14 mouse cellular contexts compared by ENCODE assay signal in the genomic region with DNA sequence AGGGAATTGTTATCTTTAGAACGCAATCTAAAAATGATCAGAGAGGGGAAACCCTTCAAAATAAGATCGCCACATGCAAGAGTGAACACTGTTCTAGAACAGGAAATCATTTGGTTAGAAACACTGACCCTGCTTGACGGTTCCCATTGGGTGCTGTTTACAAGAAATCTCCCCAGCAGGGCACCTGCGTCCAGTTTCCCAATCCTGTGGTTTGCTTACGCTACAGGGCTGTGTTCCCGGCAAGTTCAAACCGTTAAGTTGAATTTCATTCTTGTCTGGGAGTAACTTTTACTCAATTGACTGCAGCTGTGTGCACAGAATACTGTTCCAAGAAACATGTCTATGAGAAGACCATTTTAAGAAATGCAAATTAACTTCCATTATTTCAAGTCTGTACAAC. TPM values are rescaled to one million over a fixed set of nuclear protein-coding genes. Genes with fewer than 3 reads are reported as not detected.
DNase-seq lines count a peak whose midpoint lies in the region; ATAC-seq and TF ChIP-seq lines count a peak whose summit lies in the region.
"Had no signal": no experiment of that assay in that cellular context is flagged by ENCODE, and none has a peak within 500 bp of the region (broad histone marks: within the 10 kb centered on the region; RNA-seq: fewer than 3 reads in every experiment).

No protein-coding gene starts in this region.

- H3K27ac ChIP-seq in lung, embryonic 14.5 days (ENCODE audit: low read depth) = peak overlapping the region; percentile 25; the same call in 1 of the 2 replicates
- no peak overlapping the region for H3K27ac ChIP-seq in liver, embryonic 16.5 days (ENCODE audit: low read length)
- H3K27ac ChIP-seq in forebrain, embryonic 11.5 days (ENCODE audit: low read depth, low read length) = no peak overlapping the region
- H3K27ac ChIP-seq: forebrain, embryonic 12.5 days; hindbrain, embryonic 15.5 days had no signal

- no peak overlapping the region for H3K9ac ChIP-seq in lung, embryonic 14.5 days
- H3K9ac ChIP-seq in liver, embryonic 16.5 days (ENCODE audit: low read depth, low read length) = no peak overlapping the region
- H3K9ac ChIP-seq in forebrain, embryonic 11.5 days (ENCODE audit: low read length) = no peak overlapping the region
- H3K9ac ChIP-seq: forebrain, embryonic 12.5 days; hindbrain, embryonic 15.5 days had no signal

- WGBS in lung, embryonic 14.5 days = 64% methylated on average over 7 of the region's 7 CpGs
- WGBS in lung, adult 2 months = 21% methylated on average over 7 of the region's 7 CpGs
- 22% methylated on average over 7 of the region's 7 CpGs for WGBS in liver, embryonic 16.5 days (ENCODE audit: insufficient replicate concordance)
- 84% methylated on average over 7 of the region's 7 CpGs for WGBS in forebrain, embryonic 11.5 days

- no peak for ATAC-seq in lung, embryonic 14.5 days (ENCODE audit: insufficient read depth)
- ATAC-seq in liver, embryonic 16.5 days (ENCODE audit: low read depth) = peak; percentile 53; the same call in 1 of the 2 replicates
- ATAC-seq in forebrain, embryonic 11.5 days (replicated peaks; ENCODE audit: low FRiP score) = no peak
- ATAC-seq: Patski had no signal

- H3K27me3 ChIP-seq in lung, embryonic 14.5 days (ENCODE audit: insufficient read depth, low read length) = no peaks in the 10 kb centered on the region
- no peaks in the 10 kb centered on the region for H3K27me3 ChIP-seq in liver, embryonic 16.5 days (ENCODE audit: control insufficient read depth, insufficient read depth, low read depth, low read length)
- H3K27me3 ChIP-seq in splenic B cell, adult 2 months (ENCODE audit: control insufficient read depth, insufficient read depth, low read length, poor library complexity, severe bottlenecking) = no peaks in the 10 kb centered on the region
- no peaks in the 10 kb centered on the region for H3K27me3 ChIP-seq in forebrain, embryonic 11.5 days (ENCODE audit: control insufficient read depth, insufficient read depth, low read length)
- H3K27me3 ChIP-seq: forebrain, embryonic 12.5 days; hindbrain, embryonic 15.5 days; megakaryocyte, embryonic 14.5 days; Patski had no signal

- no peak for TF ChIP-seq CTCF in lung, embryonic 14.5 days (IDR thresholded peaks at IDR 0.05; ENCODE audit: low read depth)
- no peak for TF ChIP-seq CTCF in lung, adult 2 months (IDR thresholded peaks at IDR 0.05; ENCODE audit: insufficient read depth, low read length)

- TF ChIP-seq POLR2A in lung, adult 2 months (IDR thresholded peaks at IDR 0.05; ENCODE audit: borderline replicate concordance, extremely low read depth, low read depth, low read length) = no peak

- peak; percentile 62 for DNase-seq in gastrocnemius, adult 18-20 months (ENCODE audit: low spot score)
- no peak for DNase-seq in gastrocnemius, postnatal 4 days (ENCODE audit: low spot score in 2 of 2)
- DNase-seq in lung, embryonic 14.5 days = no peak
- no peak for DNase-seq in lung, adult 2 months
- DNase-seq in splenic B cell, adult 2 months (ENCODE audit: low read depth, low spot score) = peak; percentile 54
- DNase-seq in forebrain, embryonic 11.5 days (ENCODE audit: low spot score) = no peak
- DNase-seq in layer of hippocampus, adult 8-10 months (ENCODE audit: low spot score in 2 of 2) = no peak
- DNase-seq: adrenal gland, postnatal 10 days; kidney, postnatal 10 days had no signal

- no peaks in the 10 kb centered on the region for H3K9me3 ChIP-seq in lung, embryonic 14.5 days (ENCODE audit: low read depth, low read length)
- no peaks in the 10 kb centered on the region for H3K9me3 ChIP-seq in liver, embryonic 16.5 days (replicated peaks; ENCODE audit: control insufficient read depth, low read length)
- H3K9me3 ChIP-seq in forebrain, embryonic 11.5 days (ENCODE audit: control insufficient read depth, low read length) = no peaks in the 10 kb centered on the region
- H3K9me3 ChIP-seq: forebrain, embryonic 12.5 days; hindbrain, embryonic 15.5 days; megakaryocyte, embryonic 14.5 days had no signal

- no peak overlapping the region for H3K4me2 ChIP-seq in lung, embryonic 14.5 days
- H3K4me2 ChIP-seq in liver, embryonic 16.5 days (ENCODE audit: low read depth, low read length) = no peak overlapping the region
- H3K4me2 ChIP-seq in forebrain, embryonic 11.5 days (ENCODE audit: low read depth, low read length, severe bottlenecking) = no peak overlapping the region
- H3K4me2 ChIP-seq: forebrain, embryonic 12.5 days; hindbrain, embryonic 15.5 days had no signal

- no peaks in the 10 kb centered on the region for H3K36me3 ChIP-seq in lung, embryonic 14.5 days (ENCODE audit: insufficient read depth)
- H3K36me3 ChIP-seq in liver, embryonic 16.5 days (ENCODE audit: control insufficient read depth, insufficient read depth) = no peaks in the 10 kb centered on the region
- H3K36me3 ChIP-seq in splenic B cell, adult 2 months (ENCODE audit: control insufficient read depth, insufficient read depth, low read length, poor library complexity, severe bottlenecking) = no peaks in the 10 kb centered on the region
- H3K36me3 ChIP-seq in forebrain, embryonic 11.5 days (ENCODE audit: control insufficient read depth, insufficient read depth, low read length) = no peaks in the 10 kb centered on the region
- H3K36me3 ChIP-seq: forebrain, embryonic 12.5 days; hindbrain, embryonic 15.5 days had no signal

- H3K4me1 ChIP-seq in lung, embryonic 14.5 days (ENCODE audit: insufficient read depth) = peaks cover 32% of the 10 kb centered on the region
- H3K4me1 ChIP-seq in lung, adult 2 months (ENCODE audit: control insufficient read depth, insufficient read depth, low read length) = peaks cover 31% of the 10 kb centered on the region
- H3K4me1 ChIP-seq in liver, embryonic 16.5 days (ENCODE audit: control insufficient read depth, low read depth, low read length) = no peaks in the 10 kb centered on the region; the same call in 1 of the 2 replicates
- no peaks in the 10 kb centered on the region for H3K4me1 ChIP-seq in forebrain, embryonic 11.5 days (replicated peaks; ENCODE audit: control insufficient read depth, insufficient read depth, low read length)
- H3K4me1 ChIP-seq: forebrain, embryonic 12.5 days had no signal

- no peak overlapping the region for H3K4me3 ChIP-seq in lung, embryonic 14.5 days (ENCODE audit: low read depth, low read length)
- H3K4me3 ChIP-seq in lung, adult 2 months (replicated peaks; ENCODE audit: extremely low read depth, low read depth, low read length) = no peak overlapping the region
- no peak overlapping the region for H3K4me3 ChIP-seq in liver, embryonic 16.5 days (ENCODE audit: low read depth, low read length)
- H3K4me3 ChIP-seq in forebrain, embryonic 11.5 days (ENCODE audit: low read depth, low read length) = no peak overlapping the region
- H3K4me3 ChIP-seq: forebrain, embryonic 12.5 days; hindbrain, embryonic 15.5 days; megakaryocyte, embryonic 14.5 days had no signal

RNA-seq across cellular contexts. Expression of a gene that starts 59.5 kb away (rescaled TPM):
- 10 to 100 TPM; 20.0 to 24.0 TPM for total RNA-seq in gastrocnemius, adult 18-20 months (2021)
- 10 to 100 TPM; 69.9 to 75.5 TPM for total RNA-seq in gastrocnemius, postnatal 4 days (2021)
- polyA plus RNA-seq in lung, embryonic 14.5 days (2014; fragmentation: Nextera tagmentation; extraction: Ambion mirVana) = 127 and 136 TPM in 2 replicates
- 252 and 262 TPM in 2 replicates for polyA plus RNA-seq in lung, adult 2 months (2012; rRNA removed)
- polyA plus RNA-seq in liver, embryonic 16.5 days (2015; fragmentation: Nextera tagmentation; extraction: Ambion mirVana) = 39.6 and 44.9 TPM in 2 replicates
- 37.8 and 39.5 TPM in 2 replicates for polyA plus RNA-seq in forebrain, embryonic 11.5 days (2014; fragmentation: Nextera tagmentation; extraction: Ambion mirVana)
- total RNA-seq in layer of hippocampus, adult 8-10 months (2022) = 10 to 100 TPM; 12.5 to 16.6 (median 13.3) TPM

Comparison
In these comparisons a context has a peak if more than half of its experiments do, and no peak if none do; other contexts are left out.
1. DNase-seq: peak in gastrocnemius, adult 18-20 months (single experiment) and splenic B cell, adult 2 months (single experiment); none in gastrocnemius, postnatal 4 days (0 of 2), lung, embryonic 14.5 days (single experiment), lung, adult 2 months (single experiment), forebrain, embryonic 11.5 days (single experiment) and layer of hippocampus, adult 8-10 months (0 of 2).